Mouse (Mus musculus): ENCODE measurements at regions not wholly inside any gene's neighbourhood (a gene's known extent, or its start where the extent isn't known, plus 50 kb on each side); places are given as distances from the start of the nearest gene placed in this dataset.
A peak's percentile ranks its signal among the peaks of the same experiment; 100 is the strongest.

- H3K4me3 ChIP-seq (ENCODE audit: insufficient read depth in 1 of 2, low read depth in 2 of 2, low read length in 2 of 2) = no peak overlapping the region
- DNase-seq (ENCODE audit: low read depth in 3 of 3, low spot score in 3 of 3) = no peak
- H3K4me1 ChIP-seq (replicated peaks; ENCODE audit: control insufficient read depth in 2 of 2, insufficient read depth in 2 of 2, low read length in 1 of 2) = peaks cover 0 to 11% of the 10 kb centered on the region in 2 experiments; a peak in 2 of 4 replicates
- no peak overlapping the region for H3K9ac ChIP-seq (replicated peaks)
- H3K36me3 ChIP-seq (replicated peaks; ENCODE audit: control insufficient read depth, insufficient read depth, low read depth) = no peaks in the 10 kb centered on the region
- H3K9me3 ChIP-seq (ENCODE audit: control insufficient read depth, low read length) = no peaks in the 10 kb centered on the region
- TF ChIP-seq CTCF (IDR thresholded peaks at IDR 0.05; ENCODE audit: low read depth) (no peak), EP300 (IDR thresholded peaks at IDR 0.05; ENCODE audit: low read depth) (no peak)
- H3K4me2 ChIP-seq (ENCODE audit: low read depth) = no peak overlapping the region
- H3K27me3 ChIP-seq (ENCODE audit: control insufficient read depth, insufficient read depth, low read length) = no peaks in the 10 kb centered on the region
- 73% methylated on average over 3 of the region's 3 CpGs for WGBS (ENCODE audit: insufficient replicate concordance)
- ATAC-seq (ENCODE audit: insufficient read depth) = no peak
- H3K27ac ChIP-seq = no peak overlapping the region
Measured at GRCm38 (mm10) chr1:157048996-157049395, 59.5 kb downstream of the Tex35 start.

GRCm38 (mm10) chr1:157048201-157048923 is 60.1 kb downstream of the Tex35 start:
- 33% methylated on average over 11 of the region's 11 CpGs for WGBS (ENCODE audit: insufficient replicate concordance)
- Histone ChIP-seq H3K27ac (no peak overlapping the region), H3K4me1 (replicated peaks; ENCODE audit: control insufficient read depth in 2 of 2, insufficient read depth in 2 of 2, low read length in 1 of 2) (peaks cover 0 to 11% of the 10 kb centered on the region in 2 experiments; a peak in 2 of 4 replicates), H3K9me3 (ENCODE audit: control insufficient read depth, low read length) (no peaks in the 10 kb centered on the region), H3K9ac (replicated peaks) (no peak overlapping the region), H3K27me3 (ENCODE audit: control insufficient read depth, insufficient read depth, low read length) (no peaks in the 10 kb centered on the region), H3K4me2 (ENCODE audit: low read depth) (no peak overlapping the region), H3K36me3 (replicated peaks; ENCODE audit: control insufficient read depth, insufficient read depth, low read depth) (no peaks in the 10 kb centered on the region), H3K4me3 (ENCODE audit: insufficient read depth in 1 of 2, low read depth in 2 of 2, low read length in 2 of 2) (no peak overlapping the region)
- ATAC-seq (ENCODE audit: insufficient read depth) (no peak), DNase-seq (ENCODE audit: low read depth in 3 of 3, low spot score in 3 of 3) (no peak)
- no peak for TF ChIP-seq CTCF (IDR thresholded peaks at IDR 0.05; ENCODE audit: low read depth)
- no peak for TF ChIP-seq EP300 (IDR thresholded peaks at IDR 0.05; ENCODE audit: low read depth)

- no peak overlapping the region for H3K4me3 ChIP-seq (ENCODE audit: insufficient read depth in 1 of 2, low read depth in 2 of 2, low read length in 2 of 2)
- H3K27me3 ChIP-seq (ENCODE audit: control insufficient read depth, insufficient read depth, low read length) = no peaks in the 10 kb centered on the region
- no peak overlapping the region for H3K27ac ChIP-seq
- H3K9ac ChIP-seq (replicated peaks) = no peak overlapping the region
- 49% methylated on average over 4 of the region's 4 CpGs for WGBS (ENCODE audit: insufficient replicate concordance)
- H3K4me1 ChIP-seq (replicated peaks; ENCODE audit: control insufficient read depth in 2 of 2, insufficient read depth in 2 of 2, low read length in 1 of 2) = peaks cover 0 to 11% of the 10 kb centered on the region in 2 experiments; a peak in 2 of 4 replicates
- no peaks in the 10 kb centered on the region for H3K36me3 ChIP-seq (replicated peaks; ENCODE audit: control insufficient read depth, insufficient read depth, low read depth)
- no peak overlapping the region for H3K4me2 ChIP-seq (ENCODE audit: low read depth)
- TF ChIP-seq EP300 (IDR thresholded peaks at IDR 0.05; ENCODE audit: low read depth) (no peak), CTCF (IDR thresholded peaks at IDR 0.05; ENCODE audit: low read depth) (no peak)
- H3K9me3 ChIP-seq (ENCODE audit: control insufficient read depth, low read length) = no peaks in the 10 kb centered on the region
- DNase-seq (ENCODE audit: low read depth in 3 of 3, low spot score in 3 of 3) (no peak), ATAC-seq (ENCODE audit: insufficient read depth) (no peak)
Measured at GRCm38 (mm10) chr1:157047751-157048200, 60.7 kb downstream of the Tex35 start.

- no peak for DNase-seq (ENCODE audit: low read depth in 3 of 3, low spot score in 3 of 3)
- H3K27me3 ChIP-seq (ENCODE audit: control insufficient read depth, insufficient read depth, low read length) = no peaks in the 10 kb centered on the region
- no peak overlapping the region for H3K4me3 ChIP-seq (ENCODE audit: insufficient read depth in 1 of 2, low read depth in 2 of 2, low read length in 2 of 2)
- no peaks in the 10 kb centered on the region for H3K9me3 ChIP-seq (ENCODE audit: control insufficient read depth, low read length)
- no peaks in the 10 kb centered on the region for H3K36me3 ChIP-seq (replicated peaks; ENCODE audit: control insufficient read depth, insufficient read depth, low read depth)
- TF ChIP-seq CTCF (IDR thresholded peaks at IDR 0.05; ENCODE audit: low read depth) (no peak), EP300 (IDR thresholded peaks at IDR 0.05; ENCODE audit: low read depth) (no peak)
- whole genome bisulfite sequencing (ENCODE audit: insufficient replicate concordance) = 37% methylated on average over 4 of the region's 4 CpGs
- H3K9ac ChIP-seq (replicated peaks) = no peak overlapping the region
- H3K27ac ChIP-seq = no peak overlapping the region
- no peak overlapping the region for H3K4me2 ChIP-seq (ENCODE audit: low read depth)
- ATAC-seq (ENCODE audit: insufficient read depth) = no peak
- peaks cover 0 to 11% of the 10 kb centered on the region in 2 experiments; a peak in 2 of 4 replicates for H3K4me1 ChIP-seq (replicated peaks; ENCODE audit: control insufficient read depth in 2 of 2, insufficient read depth in 2 of 2, low read length in 1 of 2)
Measured at GRCm38 (mm10) chr1:157046760-157047182, 61.7 kb downstream of the Tex35 start.

- H3K36me3 ChIP-seq (replicated peaks; ENCODE audit: control insufficient read depth, insufficient read depth, low read depth) = no peaks in the 10 kb centered on the region
- 5% methylated on average over 4 of the region's 4 CpGs for WGBS (ENCODE audit: insufficient replicate concordance)
- no peak for TF ChIP-seq CTCF (IDR thresholded peaks at IDR 0.05; ENCODE audit: low read depth)
- peak; percentile 56; the same call in 1 of the 2 replicates for TF ChIP-seq EP300 (IDR thresholded peaks at IDR 0.05; ENCODE audit: low read depth)
- H3K9me3 ChIP-seq (ENCODE audit: control insufficient read depth, low read length) = no peaks in the 10 kb centered on the region
- no peak overlapping the region for H3K4me3 ChIP-seq (ENCODE audit: insufficient read depth in 1 of 2, low read depth in 2 of 2, low read length in 2 of 2)
- peak overlapping the region; percentile 64 for H3K4me2 ChIP-seq (ENCODE audit: low read depth)
- peaks cover 21 to 26% of the 10 kb centered on the region in 2 experiments for H3K4me1 ChIP-seq (replicated peaks; ENCODE audit: control insufficient read depth in 2 of 2, insufficient read depth in 2 of 2, low read length in 1 of 2)
- H3K27me3 ChIP-seq (ENCODE audit: control insufficient read depth, insufficient read depth, low read length) = no peaks in the 10 kb centered on the region
- DNase-seq (ENCODE audit: low read depth in 3 of 3, low spot score in 3 of 3) (no peak), ATAC-seq (ENCODE audit: insufficient read depth) (peak; percentile 25)
- H3K9ac ChIP-seq (replicated peaks) = peak overlapping the region; percentile 60; the same call in 1 of the 2 replicates
- H3K27ac ChIP-seq = peak overlapping the region; percentile 74
Measured at GRCm38 (mm10) chr1:157039836-157040196, 68.7 kb downstream of the Tex35 start.
